Mouse (Mus musculus) myocyte (in vitro differentiated cells): ENCODE results near the gene Egf.

Source experiments
- MYOD1 ChIP-seq, 3 experiments: IDR thresholded peaks; one replicate each; pipeline ENCODE4 v1.6.1; 2011; ENCODE audit warnings: control low read depth in 2 of 3, low read depth in 2 of 3, mild to moderate bottlenecking in 2 of 3, moderate library complexity in 1 of 3; ENCODE audit not compliant: insufficient read length in 2 of 3, control insufficient read depth in 1 of 3
- POLR2A ChIP-seq: IDR thresholded peaks from one replicate; pipeline ENCODE4 v1.6.1; 2011; ENCODE audit warnings: low read depth, mild to moderate bottlenecking, control low read depth, moderate library complexity; ENCODE audit not compliant: insufficient read length
- SRF ChIP-seq: IDR thresholded peaks from one replicate; pipeline ENCODE4 v1.6.1; 2011; ENCODE audit warnings: low read depth; ENCODE audit not compliant: control insufficient read depth, insufficient read length
- TCF12 ChIP-seq: IDR thresholded peaks from one replicate; pipeline ENCODE4 v1.6.1; 2011; ENCODE audit warnings: mild to moderate bottlenecking, control low read depth; ENCODE audit not compliant: poor library complexity, insufficient read depth, severe bottlenecking
- USF1 ChIP-seq: IDR thresholded peaks from one replicate; pipeline ENCODE4 v1.6.1; 2011; ENCODE audit warnings: low read depth, mild to moderate bottlenecking, control low read depth, moderate library complexity

GRCm38 (mm10) chr3:129744803-129745202, 10.3 kb downstream of the Egf start:
- TF ChIP-seq POLR2A, result no peak
- no peak for TF ChIP-seq USF1
- no peak for TF ChIP-seq SRF
- TF ChIP-seq MYOD1 (IDR thresholded peaks at IDR 0.05; ENCODE audit: control insufficient read depth in 1 of 3, insufficient read length in 2 of 3, low read depth in 2 of 3), result no peak
- no peak for TF ChIP-seq TCF12
